Mouse (Mus musculus) lung, embryonic 16.5 days (tissue): Measurements from ENCODE around the gene Dbr1. TPM values are rescaled to one million over a fixed set of nuclear protein-coding genes. Genes with fewer than 3 reads are reported as not detected.

Experiments used
- ATAC-seq: fragments of 200-750 bp; cut with Nextera tagmentation; 2 replicates; pipeline ENCODE4 v1.8.0; 2017; ENCODE audit warnings: low read depth, mild to moderate bottlenecking, moderate library complexity
- H3K27ac ChIP-seq: fragments of 300-500 bp; sonication (generic); 2 replicates; pipeline ENCODE4 v1.5.1; 2014; ENCODE audit warnings: mild to moderate bottlenecking, control low read depth, low read length
- H3K27me3 ChIP-seq: fragments of 300-500 bp; sonication (generic); 2 replicates; pipeline ENCODE4 v1.6.1; 2014; ENCODE audit warnings: low read depth, low read length, mixed read lengths; ENCODE audit not compliant: control insufficient read depth, insufficient read depth
- H3K36me3 ChIP-seq: fragments of 300-500 bp; sonication (generic); 2 replicates; pipeline ENCODE4 v1.6.1; 2014; ENCODE audit warnings: low read length; ENCODE audit not compliant: control insufficient read depth, insufficient read depth
- H3K4me1 ChIP-seq: fragments of 300-500 bp; sonication (generic); replicated peaks from 2 replicates; pipeline ENCODE4 v1.6.1; 2014; ENCODE audit warnings: low read length, mixed read lengths; ENCODE audit not compliant: control insufficient read depth, insufficient read depth
- H3K4me2 ChIP-seq: fragments of 300-500 bp; sonication (generic); 2 replicates; pipeline ENCODE4 v1.6.1; 2014; ENCODE audit warnings: low read depth, low read length, control low read depth
- H3K4me3 ChIP-seq: fragments of 300-500 bp; sonication (generic); 2 replicates; pipeline ENCODE4 v1.5.1; 2014; ENCODE audit warnings: mild to moderate bottlenecking, low read length, control low read depth
- H3K9ac ChIP-seq: fragments of 300-500 bp; sonication (generic); 2 replicates; pipeline ENCODE4 v1.6.1; 2014; ENCODE audit warnings: low read length, control low read depth
- H3K9me3 ChIP-seq: fragments of 300-500 bp; sonication (generic); 2 replicates; pipeline ENCODE4 v1.6.1; 2016; ENCODE audit warnings: low read length; ENCODE audit not compliant: control insufficient read depth
- WGBS: fragments of 180-500 bp; shearing (Covaris S2); extraction: QIAGEN DNeasy Blood & Tissue Kit; methylation state at CpG from one replicate; pipeline ENCODE4 v1.1.7; 2014; 5-methylcytosine and 5-hydroxymethylcytosine counted together
- polyA plus RNA-seq: library from polyadenylated mRNA; unstranded; fragments of >200 nt; fragmentation: Nextera tagmentation; extraction: Ambion mirVana; gene quantifications from 2 replicates; pipeline ENCODE4 v1.2.1, GENCODE M21; 2015

Gene Dbr1
- polyA plus RNA-seq, 1 experiment from 2014 or later = 31.2 TPM

DNA sequence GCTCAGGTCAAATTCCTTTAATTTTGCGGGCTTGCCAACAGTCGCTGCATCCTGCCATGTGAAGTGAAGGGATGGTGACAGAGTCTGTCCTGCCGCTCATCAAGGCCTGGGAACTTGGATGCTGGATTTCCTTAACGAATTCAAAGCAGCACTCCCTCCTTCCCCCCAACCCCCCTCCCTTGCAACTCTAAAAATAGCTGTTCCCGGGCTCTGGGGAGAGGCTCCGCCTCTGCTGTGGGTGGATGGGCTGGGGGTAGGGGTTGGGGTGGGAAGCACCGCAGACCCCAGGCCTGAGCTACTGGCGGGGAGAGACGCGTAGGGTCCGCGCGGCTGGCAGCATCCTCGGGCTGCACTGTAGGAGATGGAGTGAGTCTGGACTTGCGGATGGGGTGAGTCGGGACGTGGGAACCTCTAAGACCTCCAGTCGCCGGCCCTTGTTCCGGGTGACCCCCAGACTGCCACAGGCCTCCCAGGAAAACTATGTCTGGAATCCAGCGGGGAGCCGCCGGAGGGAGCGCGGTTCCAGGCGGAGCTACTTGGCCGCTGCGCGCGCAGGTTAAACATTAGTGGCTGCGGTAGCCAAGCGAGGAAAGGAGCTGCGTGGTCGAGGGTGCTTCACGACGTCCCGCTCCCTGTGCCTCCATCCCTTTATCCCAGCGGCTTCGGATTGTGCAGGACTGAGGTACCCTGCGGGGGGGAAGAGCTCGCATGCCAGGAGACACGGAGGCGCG is 53.8 kb downstream of the Dbr1 start, which contains the start of gene Dzip1l:
Dzip1l (plus strand) TSS at position 216 of the 731 bp plus-strand sequence.
- ATAC-seq = peak; percentile 92
- WGBS = under 1% methylated on average over 43 of the region's 44 CpGs
- H3K9me3 ChIP-seq = no peaks in the 10 kb centered on the region
- peak within 1 kb of the TSS; percentile 62 for H3K4me2 ChIP-seq
- H3K4me1 ChIP-seq = peaks cover 20% of the 10 kb centered on the region
- H3K36me3 ChIP-seq = peaks cover 4% of the 10 kb centered on the region
- peak within 1 kb of the TSS; percentile 60 for H3K4me3 ChIP-seq
- H3K9ac ChIP-seq = peak within 1 kb of the TSS; percentile 82
- no peaks in the 10 kb centered on the region for H3K27me3 ChIP-seq
- peak within 1 kb of the TSS; percentile 96 for H3K27ac ChIP-seq

DNA sequence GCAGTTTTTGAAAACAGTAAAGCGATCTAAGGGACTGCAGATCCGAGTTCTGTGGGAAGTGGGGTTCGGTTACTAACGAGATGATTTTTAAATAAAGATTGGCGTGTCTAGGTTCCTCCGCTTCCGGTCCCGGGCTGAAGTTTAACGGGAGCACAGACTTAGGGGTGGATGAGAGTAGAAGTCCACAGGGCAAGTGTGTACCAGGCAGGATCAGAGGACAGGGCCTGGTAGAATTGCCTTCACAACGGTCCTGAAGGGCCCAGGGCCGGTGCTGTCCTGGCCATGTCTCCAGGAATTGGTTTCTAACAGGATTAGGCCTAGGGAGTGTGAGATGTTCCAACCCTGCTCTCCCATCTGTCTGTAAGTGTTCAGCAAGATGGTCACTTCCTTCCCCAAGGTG is 54.5 kb downstream of the Dbr1 start:
- peaks cover 4% of the 10 kb centered on the region for H3K36me3 ChIP-seq
- no peaks in the 10 kb centered on the region for H3K9me3 ChIP-seq
- peak overlapping the region; percentile 96 for H3K27ac ChIP-seq
- peak; percentile 46 for ATAC-seq
- H3K4me3 ChIP-seq = peak overlapping the region; percentile 60
- H3K4me2 ChIP-seq = peak overlapping the region; percentile 62
- H3K27me3 ChIP-seq = no peaks in the 10 kb centered on the region
- peaks cover 20% of the 10 kb centered on the region for H3K4me1 ChIP-seq
- 1% methylated on average over 11 of the region's 11 CpGs for WGBS
- H3K9ac ChIP-seq = peak overlapping the region; percentile 82

GRCm38 (mm10) chr9:99630528-99631125 is 55.0 kb downstream of the Dbr1 start:
- no peaks in the 10 kb centered on the region for H3K27me3 ChIP-seq
- peak overlapping the region; percentile 60 for H3K4me3 ChIP-seq
- peaks cover 4% of the 10 kb centered on the region for H3K36me3 ChIP-seq
- no peak for ATAC-seq
- H3K4me1 ChIP-seq = peaks cover 20% of the 10 kb centered on the region
- no peaks in the 10 kb centered on the region for H3K9me3 ChIP-seq
- peak overlapping the region; percentile 96 for H3K27ac ChIP-seq
- H3K4me2 ChIP-seq = peak overlapping the region; percentile 62
- H3K9ac ChIP-seq = peak overlapping the region; percentile 82
- WGBS = 25% methylated on average over 9 of the region's 9 CpGs

GRCm38 (mm10) chr9:99631781-99632180 is 56.2 kb downstream of the Dbr1 start:
- Histone ChIP-seq H3K4me2 (peak overlapping the region; percentile 38), H3K27ac (peak overlapping the region; percentile 38; the same call in 1 of the 2 replicates), H3K36me3 (peaks cover 6% of the 10 kb centered on the region), H3K27me3 (no peaks in the 10 kb centered on the region), H3K4me1 (peaks cover 20% of the 10 kb centered on the region), H3K9me3 (no peaks in the 10 kb centered on the region), H3K9ac (peak overlapping the region; percentile 52), H3K4me3 (peak overlapping the region; percentile 16)
- ATAC-seq = no peak
- WGBS = 45% methylated on average over 2 of the region's 2 CpGs

DNA sequence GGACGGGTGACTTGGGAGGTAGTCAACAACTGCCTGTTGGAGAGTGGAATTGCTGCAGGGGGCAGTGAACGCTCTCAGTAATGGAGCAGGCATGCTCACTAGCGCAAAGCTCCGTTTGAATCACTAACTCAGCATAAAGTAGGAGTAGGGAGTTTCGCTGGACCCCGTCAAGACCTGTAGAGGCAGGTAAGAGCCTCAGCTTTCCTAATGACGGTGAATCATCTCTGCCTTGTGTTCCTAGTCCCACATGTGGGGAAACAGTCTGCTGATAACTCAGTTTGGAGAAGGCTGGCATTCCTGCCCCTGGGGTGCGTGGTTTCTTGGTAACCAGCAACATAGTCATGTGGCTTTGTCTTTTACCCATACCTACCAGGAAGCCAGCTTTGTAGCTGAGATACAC is 56.7 kb downstream of the Dbr1 start:
- H3K27ac ChIP-seq = 0 out of 2 replicates have a peak overlapping the region, but pooled peaks have one; percentile 38
- H3K4me1 ChIP-seq = peaks cover 20% of the 10 kb centered on the region
- peaks cover 9% of the 10 kb centered on the region for H3K36me3 ChIP-seq
- peak overlapping the region; percentile 52; the same call in 1 of the 2 replicates for H3K9ac ChIP-seq
- peak overlapping the region; percentile 38 for H3K4me2 ChIP-seq
- no peaks in the 10 kb centered on the region for H3K9me3 ChIP-seq
- 41% methylated on average over 8 of the region's 8 CpGs for WGBS
- H3K4me3 ChIP-seq = peak overlapping the region; percentile 16
- H3K27me3 ChIP-seq = no peaks in the 10 kb centered on the region
- no peak for ATAC-seq

Other genes starting within 250 kb of the Dbr1 start
- gene Esyt3, start 217.2 kb upstream of the Dbr1 start, polyA plus RNA-seq = 0.65 and 0.70 TPM in 2 replicates
- gene Mras, start 138.4 kb upstream of the Dbr1 start, polyA plus RNA-seq = 12.3 and 15.2 TPM in 2 replicates
- gene Nme9, start 124.3 kb upstream of the Dbr1 start, polyA plus RNA-seq = 6.2 and 11.3 TPM in 2 replicates
- gene Armc8, start 6.9 kb upstream of the Dbr1 start, polyA plus RNA-seq = 22.0 and 23.4 TPM in 2 replicates
- gene A4gnt, start 36.7 kb downstream of the Dbr1 start, polyA plus RNA-seq = not detected in 2 replicates
- gene Dzip1l, start 53.7 kb downstream of the Dbr1 start, polyA plus RNA-seq = 30.4 and 36.5 TPM in 2 replicates
- 431 and 463 TPM in 2 replicates for gene Cldn18, start 141.5 kb downstream of the Dbr1 start, polyA plus RNA-seq